Mouse (Mus musculus): ENCODE measurements at regions not wholly inside any gene's neighbourhood (a gene's known extent, or its start where the extent isn't known, plus 50 kb on each side); places are given as distances from the start of the nearest gene placed in this dataset.

- no peak for DNase-seq (ENCODE audit: inconsistent ontology term)
Measured at GRCm38 (mm10) chr10:39218151-39218550, 54.6 kb upstream of the Ccn6 start.

GRCm38 (mm10) chr10:39216142-39216904, 52.7 kb upstream of the Ccn6 start:
- no peak for DNase-seq (ENCODE audit: inconsistent ontology term)

GRCm38 (mm10) chr10:39214563-39214962, 51.0 kb upstream of the Ccn6 start:
- DNase-seq (ENCODE audit: inconsistent ontology term), result no peak

Data from Muller cell, postnatal 12 days (primary cell).